Mouse (Mus musculus) WW6 (cell line): ENCODE results near the gene Pgm2l1.
"Not testable (repeated sequence)": the region's sequence is repeated elsewhere in the genome, so short reads cannot be mapped to it uniquely, and the experiment has no call there.

Source experiments
- DNase-seq: peaks from one replicate; pipeline ENCODE4 v3.0.0-alpha.2; 2013; ENCODE audit warnings: low read depth, low spot score

Gene Pgm2l1

DNA sequence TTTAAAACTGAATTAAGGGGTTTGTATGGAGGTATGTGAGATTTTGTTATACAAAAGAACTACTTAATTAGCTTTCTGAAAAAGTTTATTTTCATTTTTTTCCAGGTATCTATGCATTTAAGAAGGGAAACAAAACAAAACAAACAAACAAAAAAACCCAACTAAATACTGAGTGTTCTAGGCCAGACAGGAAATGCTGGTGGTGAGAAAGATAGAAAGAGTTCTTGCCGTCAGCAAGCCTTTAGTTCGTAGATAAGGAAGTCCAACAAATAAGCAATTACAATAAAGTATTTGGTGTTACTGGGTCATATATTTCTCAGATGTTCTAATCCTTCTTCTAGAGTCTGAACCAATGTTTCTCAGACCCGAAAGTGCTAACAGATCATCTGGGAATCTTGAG is 1.8 kb downstream of the Pgm2l1 start:
- no peak for DNase-seq

DNA sequence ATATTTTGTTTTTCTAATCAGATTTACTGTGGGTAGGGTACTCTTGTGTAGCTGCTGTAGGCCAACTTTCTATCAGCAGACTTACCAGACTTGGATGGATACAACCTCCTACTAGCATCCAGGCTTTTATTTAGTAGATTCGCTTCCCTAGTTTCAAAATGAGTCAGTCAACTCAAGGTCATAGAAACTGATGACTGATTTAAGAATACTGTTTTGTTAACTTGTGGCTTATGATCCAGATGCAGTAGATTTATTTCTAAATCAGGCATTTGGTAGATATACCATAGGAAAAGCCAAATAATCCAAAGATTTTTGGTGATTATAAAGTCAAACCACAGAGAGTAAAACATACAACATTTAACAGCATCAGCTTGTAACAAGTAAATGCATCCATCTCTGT is 3.5 kb downstream of the Pgm2l1 start:
- DNase-seq, result no peak

DNA sequence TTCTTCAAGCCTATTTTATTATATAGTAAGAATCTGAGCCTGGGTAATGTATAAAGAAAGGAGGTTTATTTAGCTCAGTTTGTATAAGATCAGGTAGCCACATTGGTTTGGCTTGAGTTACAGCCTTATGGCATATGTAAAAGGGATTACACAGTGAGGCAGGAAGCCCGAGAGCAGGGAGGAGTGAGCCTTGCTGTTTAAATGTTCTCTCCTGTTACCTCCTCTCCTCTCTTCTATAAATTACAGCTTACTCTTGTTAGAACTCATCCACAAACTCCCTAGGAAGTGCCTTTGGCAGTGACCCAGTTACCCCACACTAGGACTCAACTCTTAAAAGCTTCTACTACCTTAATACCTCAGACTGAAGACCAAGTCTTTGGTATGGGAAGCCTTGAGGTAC is 4.5 kb downstream of the Pgm2l1 start:
- no peak for DNase-seq

DNA sequence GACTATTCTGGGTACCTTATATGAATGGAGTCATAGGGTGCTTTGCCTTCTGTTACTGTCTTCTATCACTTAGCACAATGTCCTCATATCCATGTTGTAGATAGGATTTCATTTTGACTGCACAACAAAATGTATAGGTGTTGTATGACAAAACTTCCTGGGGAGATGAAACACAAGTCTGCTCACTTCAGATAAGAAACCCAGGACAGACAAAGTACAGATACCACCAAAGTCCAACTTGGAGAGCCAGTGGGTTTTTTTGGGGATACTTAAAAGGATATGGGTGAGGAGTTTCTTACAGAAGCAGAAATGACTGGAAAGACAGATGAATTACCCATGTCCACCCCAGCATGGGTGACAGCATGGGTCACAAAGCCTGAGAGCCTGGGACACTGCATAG is 6.5 kb downstream of the Pgm2l1 start:
- DNase-seq, result no peak

DNA sequence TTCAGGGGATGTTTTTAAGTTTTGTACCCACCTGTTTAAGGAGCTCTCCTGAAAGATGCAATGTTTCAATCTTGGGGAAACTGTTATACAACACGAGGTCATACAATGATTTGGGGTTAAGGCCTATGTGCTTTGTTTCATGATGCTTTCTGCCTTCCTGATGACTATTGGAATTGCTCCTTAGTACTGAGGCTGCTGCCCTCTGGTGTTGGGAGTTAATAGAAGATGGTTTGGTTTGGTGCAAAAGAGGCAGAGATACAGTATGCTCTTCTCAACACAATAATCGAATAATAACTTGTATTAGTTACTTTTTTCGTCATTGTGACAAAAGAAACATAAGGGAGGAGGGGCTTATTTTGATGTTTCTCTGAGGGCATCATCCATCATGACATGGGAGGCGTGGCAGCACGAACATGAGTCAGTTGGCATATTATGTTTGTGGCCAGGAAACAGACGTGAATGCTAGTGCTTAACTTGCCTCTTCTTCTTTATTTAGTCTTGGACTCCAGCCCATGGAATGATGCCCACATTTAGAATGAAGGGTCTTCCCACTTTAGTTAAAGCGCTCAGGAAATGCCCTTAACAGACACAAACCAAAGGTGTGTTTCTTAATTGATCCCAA is 7.2 kb downstream of the Pgm2l1 start:
- DNase-seq, result no peak

DNA sequence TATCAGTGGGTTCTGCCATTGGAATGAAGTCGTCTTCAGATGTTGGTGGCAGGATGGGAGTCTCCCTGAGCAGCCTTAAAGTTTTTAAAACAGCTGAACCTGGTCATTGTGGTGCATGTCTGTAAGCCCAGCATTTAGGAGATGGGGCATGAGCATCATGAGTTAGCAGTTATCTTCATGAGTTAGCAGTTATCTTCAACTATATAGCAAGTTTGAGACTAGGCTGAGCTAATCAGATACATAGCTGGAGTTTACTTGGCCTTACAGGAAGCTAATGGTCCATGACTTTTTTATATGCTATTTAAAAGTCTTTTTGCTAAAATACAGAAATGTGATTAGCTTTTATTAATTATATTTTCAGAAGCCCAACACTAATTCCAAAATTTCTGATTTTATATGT is 11.1 kb downstream of the Pgm2l1 start:
- no peak for DNase-seq

DNA sequence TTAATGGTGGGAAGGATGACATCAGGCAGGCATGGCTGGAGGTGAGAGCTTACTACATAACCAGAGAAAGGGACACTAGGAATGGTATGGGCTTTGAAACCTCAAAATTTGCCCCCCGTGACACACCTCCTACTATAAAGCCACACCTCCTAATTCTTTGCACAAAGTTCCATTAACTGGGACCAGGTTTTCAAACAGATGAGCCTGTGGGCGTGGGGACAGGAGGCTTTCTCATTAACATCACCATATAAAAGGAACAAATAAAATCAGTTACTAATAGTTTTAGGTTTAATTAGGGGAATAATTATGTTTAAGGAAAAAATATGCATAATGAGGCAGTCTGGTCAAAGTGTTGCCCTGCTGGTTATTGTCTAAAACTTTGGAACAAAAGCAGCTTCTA is 13.4 kb downstream of the Pgm2l1 start:
- no peak for DNase-seq

DNA sequence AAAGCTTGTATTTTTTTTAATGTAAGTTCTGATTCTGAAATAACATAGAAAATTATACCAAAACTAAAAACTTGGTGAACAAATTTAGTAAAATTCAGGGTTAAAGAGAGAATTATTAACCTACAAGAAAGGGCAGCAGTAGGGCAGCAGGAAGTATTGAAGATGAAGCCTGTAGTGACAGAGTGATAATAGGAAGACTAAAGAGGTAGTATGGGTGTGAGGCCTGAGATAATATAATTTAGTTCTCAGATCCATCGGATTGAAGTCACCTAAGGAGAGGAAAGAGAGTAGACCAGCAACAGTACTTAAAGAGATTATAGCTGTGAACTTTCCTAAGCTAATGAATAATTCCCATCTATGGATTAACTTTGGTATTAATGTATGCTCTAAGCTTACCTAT is 15.8 kb downstream of the Pgm2l1 start:
- DNase-seq, result no peak

DNA sequence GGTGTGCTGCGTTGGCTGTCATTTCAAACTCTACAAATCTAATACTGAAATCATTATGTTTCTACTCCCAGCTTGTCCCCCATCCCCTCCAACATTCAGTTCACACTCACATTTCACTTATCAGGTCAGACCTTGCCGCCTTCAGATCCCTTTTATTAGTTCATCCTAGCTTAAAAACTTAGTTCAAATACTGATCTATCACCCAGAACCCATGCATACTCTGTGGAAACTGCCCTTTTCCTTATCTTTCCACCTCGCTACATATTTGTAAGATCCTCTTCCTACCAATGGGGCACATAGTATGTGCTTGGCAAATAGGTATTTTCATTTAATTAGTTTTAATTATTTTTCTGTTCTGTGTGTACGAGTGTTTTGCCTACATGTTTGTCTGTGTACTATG is 17.0 kb downstream of the Pgm2l1 start:
- DNase-seq, result no peak

DNA sequence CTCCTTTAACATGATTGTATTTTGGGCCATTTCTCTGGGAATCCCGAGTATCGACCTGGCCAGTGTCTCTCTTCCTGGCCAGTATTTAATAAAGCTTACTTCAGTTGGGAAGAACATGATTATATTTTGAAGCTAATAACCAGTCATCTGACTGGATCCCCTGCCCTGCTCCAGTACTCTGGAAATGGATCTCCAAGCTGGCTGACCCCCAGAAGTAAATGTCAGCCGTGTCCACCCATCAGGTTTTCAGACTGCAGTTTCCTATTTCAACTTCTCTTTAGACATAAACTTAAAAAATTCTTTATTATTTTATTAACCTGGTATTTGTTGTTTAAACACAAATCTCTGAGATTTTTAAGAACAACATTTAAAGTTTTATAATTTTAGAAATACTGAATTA is 18.0 kb downstream of the Pgm2l1 start:
- DNase-seq, result no peak

DNA sequence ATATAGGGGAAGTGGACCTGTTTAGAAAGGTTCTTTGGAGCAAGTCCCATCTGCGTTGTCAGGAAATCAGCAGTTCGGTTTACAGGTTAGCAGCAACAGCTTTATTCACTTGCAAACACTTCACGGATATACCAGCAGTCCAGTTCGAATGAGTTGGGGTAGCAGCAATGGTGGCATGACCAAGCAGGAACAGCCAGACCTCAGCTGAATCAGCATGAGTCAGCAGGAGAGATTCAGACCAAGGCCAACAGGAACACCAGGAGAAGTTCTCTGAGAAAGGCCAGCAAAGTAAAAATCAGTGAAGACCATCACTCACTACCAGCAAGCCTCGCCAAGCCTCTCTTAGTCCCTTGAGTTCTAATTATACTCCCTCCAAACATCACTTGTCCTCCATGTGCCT is 23.5 kb downstream of the Pgm2l1 start:
- DNase-seq, result no peak

DNA sequence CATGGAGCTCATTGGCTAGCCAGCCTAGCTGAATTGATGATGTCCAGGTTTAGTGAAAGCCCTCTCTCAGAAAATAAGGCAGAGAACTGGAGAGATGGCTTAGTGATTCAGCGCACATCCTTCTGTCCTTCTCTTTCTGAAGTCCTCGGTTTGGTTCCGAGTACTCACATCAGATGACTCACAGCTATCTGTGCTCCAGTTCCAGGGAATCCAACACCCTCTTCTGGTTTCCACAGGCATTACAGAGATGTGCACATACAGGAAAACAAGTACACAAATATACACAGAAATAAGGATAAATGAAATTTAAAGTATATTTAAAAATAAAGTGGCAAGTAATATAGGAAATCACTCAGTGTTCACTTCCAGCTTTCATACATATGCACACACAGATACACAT is 35.2 kb downstream of the Pgm2l1 start:
- DNase-seq, result no peak

DNA sequence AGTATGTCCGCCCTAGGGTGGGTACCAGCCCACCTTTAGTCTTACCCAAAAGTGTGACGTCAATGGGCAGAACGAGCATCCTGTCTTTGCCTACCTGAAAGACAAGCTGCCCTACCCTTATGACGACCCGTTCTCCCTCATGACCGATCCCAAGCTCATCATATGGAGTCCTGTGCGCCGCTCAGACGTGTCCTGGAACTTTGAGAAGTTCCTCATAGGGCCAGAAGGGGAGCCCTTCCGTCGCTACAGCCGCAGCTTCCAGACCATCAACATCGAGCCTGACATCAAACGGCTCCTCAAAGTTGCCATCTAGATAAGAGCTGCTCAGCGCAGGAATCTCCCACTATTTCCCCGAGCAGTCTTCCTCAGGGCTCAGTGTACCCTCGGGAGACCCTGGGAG is 37.7 kb downstream of the Pgm2l1 start:
- DNase-seq, result not testable (repeated sequence)

DNA sequence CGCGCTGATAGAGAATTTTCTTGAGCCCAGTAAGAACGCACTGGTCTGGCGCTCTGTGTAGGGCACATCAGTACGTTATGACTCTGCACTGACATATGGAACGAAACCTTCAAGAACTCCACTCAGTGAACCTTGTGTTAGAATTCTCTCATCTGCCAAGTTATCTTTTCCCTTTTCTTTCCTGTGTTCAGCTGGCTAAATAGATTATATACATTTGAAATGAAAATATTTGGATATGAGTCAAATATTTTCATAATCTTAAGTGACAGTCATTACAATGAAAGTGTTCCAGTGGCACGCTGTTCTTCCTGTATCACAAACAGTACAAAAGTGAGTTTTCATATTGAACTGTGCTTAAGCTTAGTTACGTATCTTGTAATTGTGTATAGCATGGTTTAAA is 45.2 kb downstream of the Pgm2l1 start:
- no peak for DNase-seq

DNA sequence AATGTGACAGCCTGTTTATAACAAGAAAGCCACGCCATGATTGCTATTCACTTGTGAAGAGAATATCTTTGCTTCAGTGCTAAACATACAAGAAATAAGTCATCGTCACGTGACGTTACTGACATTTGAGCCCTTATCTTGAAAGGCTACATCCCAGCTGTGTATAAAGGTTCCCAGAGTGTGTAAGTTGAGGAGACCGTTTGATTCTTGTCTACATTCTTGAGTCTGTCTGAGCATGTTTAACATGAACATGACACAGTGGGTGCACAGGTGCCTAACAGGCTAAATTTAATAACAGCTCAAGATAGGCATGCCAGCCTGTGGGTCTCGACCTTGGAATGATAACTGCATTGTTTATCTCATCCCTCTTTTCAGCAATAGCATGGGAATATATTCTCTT is 47.3 kb downstream of the Pgm2l1 start:
- no peak for DNase-seq

DNA sequence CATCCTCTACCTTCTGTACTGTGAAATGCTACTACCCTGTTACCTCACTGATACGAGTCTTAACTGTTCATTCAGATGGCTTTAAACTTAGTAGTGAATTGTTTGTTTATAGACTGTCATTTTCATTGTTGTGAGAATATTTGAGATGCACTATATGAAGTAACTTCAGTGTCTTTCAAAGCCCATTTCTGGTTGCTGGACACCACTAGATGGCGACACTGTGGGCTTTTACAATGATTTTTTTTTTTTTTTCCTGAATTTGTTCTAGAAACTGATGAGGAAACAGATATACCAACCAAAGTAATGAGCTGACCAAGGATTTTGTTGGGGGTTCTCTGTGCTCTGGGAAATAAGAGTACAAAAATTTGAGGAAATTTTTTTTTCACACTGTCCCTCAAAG is 49.2 kb downstream of the Pgm2l1 start:
- no peak for DNase-seq

DNA sequence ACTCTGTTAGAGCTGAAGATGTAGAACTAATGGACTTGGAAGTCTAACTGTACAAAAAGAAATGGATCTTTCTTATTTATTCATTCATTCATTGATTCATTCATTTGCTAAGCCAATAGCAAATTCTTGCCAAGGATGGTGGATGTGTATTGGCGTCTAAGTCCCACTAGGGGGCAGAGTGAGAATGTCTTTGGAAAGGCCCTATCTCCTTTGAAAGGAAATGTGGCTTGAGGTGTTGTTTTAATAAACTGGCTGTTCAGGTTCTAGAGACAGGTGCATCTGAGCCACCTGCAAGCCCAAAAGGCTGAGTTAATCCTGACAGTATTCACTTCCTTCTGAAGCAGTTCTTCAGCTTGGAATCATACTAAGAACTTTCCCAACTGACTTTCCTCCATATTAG is 52.6 kb downstream of the Pgm2l1 start:
- DNase-seq, result no peak

DNA sequence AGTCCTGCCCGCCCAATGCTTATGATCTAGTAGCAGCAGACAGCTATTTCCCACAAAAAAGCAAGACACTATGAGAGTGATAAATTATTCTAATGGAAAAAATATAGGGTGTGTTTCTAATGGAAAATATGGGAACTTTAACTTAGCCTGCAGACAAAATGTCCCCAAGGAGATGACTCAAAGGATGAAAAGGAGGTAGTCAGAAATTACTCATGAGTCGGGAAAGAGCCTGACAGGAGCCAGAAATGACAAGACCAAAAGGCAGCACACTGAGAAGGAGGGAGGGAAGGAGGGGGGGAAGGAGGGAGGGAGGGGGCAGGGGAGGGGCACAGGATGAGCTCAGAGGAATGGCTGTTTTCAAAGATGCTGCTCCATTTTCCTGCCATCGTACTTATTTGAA is 54.4 kb downstream of the Pgm2l1 start:
- no peak for DNase-seq

DNA sequence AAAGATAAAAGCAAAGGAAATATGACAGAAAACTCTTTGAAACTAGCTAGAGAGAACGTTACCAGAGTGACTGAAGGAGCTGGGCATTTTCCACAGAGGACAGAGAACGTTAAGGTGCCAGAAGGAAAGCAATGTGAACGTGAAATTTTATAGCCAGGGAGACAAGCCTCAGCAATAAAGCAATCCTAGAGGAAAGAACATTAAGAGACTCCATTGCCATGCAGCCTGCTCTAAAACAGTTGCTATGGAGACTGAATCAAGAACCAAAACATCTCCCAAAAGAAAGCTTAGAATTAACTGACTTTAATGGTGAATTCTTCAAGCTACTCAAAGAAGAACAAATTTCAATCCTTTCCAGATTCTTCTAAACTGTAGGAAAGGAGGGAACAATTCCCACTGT is 56.1 kb downstream of the Pgm2l1 start:
- DNase-seq, result no peak

DNA sequence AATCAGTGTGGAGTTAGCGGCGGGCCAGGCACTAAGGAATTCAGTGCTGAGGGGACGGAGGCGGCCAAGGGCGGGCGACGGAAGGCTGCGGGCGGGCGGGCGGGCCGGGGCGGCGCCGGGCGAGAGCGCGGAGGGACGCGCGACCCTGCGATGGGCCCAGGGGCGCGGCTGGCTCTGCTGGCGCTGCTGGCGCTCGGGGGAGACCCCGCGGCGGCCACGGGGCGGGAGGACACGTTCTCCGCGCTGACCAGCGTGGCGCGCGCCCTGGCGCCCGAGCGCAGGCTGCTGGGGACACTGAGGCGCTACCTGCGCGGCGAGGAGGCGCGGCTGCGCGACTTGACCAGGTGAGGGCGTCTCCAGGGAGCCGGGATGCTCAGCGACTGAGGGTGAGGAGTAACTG is 58.2 kb downstream of the Pgm2l1 start, which contains the start of gene P4ha3:
P4ha3 (plus strand) TSS at position 138 of the 400 bp plus-strand sequence.
- DNase-seq, result no peak

DNA sequence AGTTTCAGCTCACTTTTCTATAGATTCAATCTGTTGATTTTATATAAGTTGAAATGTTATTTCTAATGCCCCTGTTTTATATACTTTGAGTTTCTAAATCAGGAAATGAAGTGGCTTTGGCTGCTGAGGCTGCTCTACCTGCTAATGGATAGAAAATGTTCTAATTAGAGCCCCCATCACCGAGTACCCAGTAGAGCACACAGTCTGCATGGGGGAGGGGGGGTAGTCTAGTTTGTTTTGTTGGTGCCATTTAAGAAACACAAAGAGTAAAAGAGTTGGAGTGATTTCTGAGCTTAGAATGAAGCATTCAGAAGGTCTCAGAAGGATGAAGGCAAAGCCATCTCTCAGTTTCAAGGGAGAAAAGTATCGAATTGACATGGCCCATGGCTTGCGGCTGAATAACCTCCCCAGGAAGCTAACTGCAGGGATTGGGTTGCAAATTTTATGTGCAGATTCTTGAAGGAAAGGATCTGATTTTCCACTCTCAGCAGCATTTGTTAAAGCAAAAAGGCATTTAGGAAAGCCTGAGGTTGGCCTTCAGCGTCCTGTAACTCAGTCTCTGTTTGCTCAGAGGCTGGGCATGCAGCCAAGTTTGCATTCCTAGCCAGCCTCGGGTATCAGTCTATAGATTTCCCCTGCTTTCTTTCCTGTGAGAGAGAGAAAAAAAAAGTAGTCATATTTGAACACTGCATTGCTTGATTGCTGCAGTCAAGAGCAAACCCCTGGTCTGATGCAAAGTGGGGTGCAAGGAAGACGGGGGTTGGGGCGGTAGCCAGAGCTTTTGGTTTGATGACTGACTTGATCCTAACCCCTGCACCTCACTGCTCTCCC is 60.8 kb downstream of the Pgm2l1 start:
- no peak for DNase-seq

DNA sequence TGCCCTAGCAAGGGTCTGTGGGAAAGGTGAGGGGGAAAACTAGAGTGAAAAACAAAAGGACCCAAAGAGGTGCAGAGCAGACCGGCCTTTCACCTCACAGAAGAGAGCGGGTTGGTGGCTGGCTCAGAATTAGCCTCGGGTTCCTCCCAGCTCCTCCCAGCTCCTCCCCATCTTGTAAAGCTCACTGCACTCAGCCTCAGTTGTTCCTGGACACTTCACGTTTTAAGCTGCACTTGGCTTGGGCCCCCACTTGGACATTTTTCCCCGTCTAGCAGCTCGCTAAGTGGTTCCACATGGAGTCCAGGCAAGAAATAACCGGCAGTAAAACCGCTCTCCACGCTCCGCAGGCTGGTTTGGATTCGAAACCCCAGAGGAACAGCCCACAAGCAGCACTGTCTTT is 61.4 kb downstream of the Pgm2l1 start:
- DNase-seq, result no peak

DNA sequence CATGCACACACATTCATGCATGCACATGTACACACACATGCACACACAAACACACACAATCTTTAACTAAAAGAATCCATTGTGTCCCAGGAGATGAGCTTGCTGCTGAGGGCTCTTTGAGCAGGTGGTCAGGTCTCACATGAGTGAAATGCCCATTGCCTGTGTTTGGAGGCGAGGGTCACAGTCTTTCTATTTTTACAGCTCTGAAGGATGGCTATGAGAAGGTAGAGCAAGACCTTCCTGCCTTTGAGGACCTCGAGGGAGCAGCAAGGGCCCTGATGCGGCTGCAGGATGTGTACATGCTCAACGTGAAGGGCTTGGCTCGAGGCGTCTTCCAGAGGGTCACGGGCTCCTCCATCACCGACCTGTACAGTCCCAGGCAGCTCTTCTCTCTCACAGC is 66.4 kb downstream of the Pgm2l1 start:
- DNase-seq, result no peak

DNA sequence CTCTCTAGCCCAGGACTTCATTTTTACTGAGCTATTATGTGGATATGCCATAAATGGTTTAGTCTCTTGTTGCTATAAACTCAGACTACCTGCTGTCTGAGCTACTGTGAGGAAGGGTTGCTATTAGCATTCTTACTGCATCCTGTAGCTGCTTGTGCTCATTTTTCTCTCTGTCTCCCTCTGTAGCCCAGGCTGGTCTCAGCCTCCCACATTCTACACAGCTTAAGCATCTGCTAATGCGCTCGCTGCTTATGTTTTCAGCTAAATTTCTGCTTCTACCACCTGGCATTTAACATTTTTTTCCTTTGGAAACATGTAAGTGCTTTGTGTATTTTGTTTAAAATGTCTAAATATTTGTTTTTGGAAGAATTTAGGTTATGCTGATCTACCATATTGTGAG is 68.6 kb downstream of the Pgm2l1 start:
- no peak for DNase-seq
